Mouse (Mus musculus): ENCODE results near the gene D10Wsu102e. TPM values are rescaled to one million over a fixed set of nuclear protein-coding genes. Genes with fewer than 3 reads are reported as not detected.
"Not testable (repeated sequence)": the region's sequence is repeated elsewhere in the genome, so short reads cannot be mapped to it uniquely, and the experiment has no call there.

Gene D10Wsu102e
- polyA plus RNA-seq, 1 experiment from 2014 or later, result 0.45 TPM

- H3K9ac ChIP-seq, result no peak overlapping the region
- H3K36me3 ChIP-seq, result peaks cover 29% of the 10 kb centered on the region
- no peak overlapping the region for H3K4me2 ChIP-seq
- 84% methylated on average over 11 of the region's 11 CpGs for WGBS (ENCODE audit: insufficient replicate concordance)
- no peak overlapping the region for H3K4me3 ChIP-seq
- no peak overlapping the region for H3K27ac ChIP-seq
- ATAC-seq, result no peak
- H3K4me1 ChIP-seq, result no peaks in the 10 kb centered on the region
- no peaks in the 10 kb centered on the region for H3K27me3 ChIP-seq (replicated peaks)
- H3K9me3 ChIP-seq (replicated peaks), result peaks cover 21% of the 10 kb centered on the region
Measured at GRCm38 (mm10) chr10:83405711-83406110, 45.7 kb downstream of the D10Wsu102e start.

GRCm38 (mm10) chr10:83407141-83407540 is 47.1 kb downstream of the D10Wsu102e start:
- no peak overlapping the region for H3K9ac ChIP-seq
- peaks cover 39% of the 10 kb centered on the region for H3K36me3 ChIP-seq
- no peaks in the 10 kb centered on the region for H3K27me3 ChIP-seq (replicated peaks)
- no peak overlapping the region for H3K4me3 ChIP-seq
- H3K4me2 ChIP-seq, result no peak overlapping the region
- no peak for ATAC-seq
- H3K27ac ChIP-seq, result no peak overlapping the region
- no peaks in the 10 kb centered on the region for H3K4me1 ChIP-seq
- H3K9me3 ChIP-seq (replicated peaks), result peaks cover 21% of the 10 kb centered on the region
- 90% methylated on average over 10 of the region's 10 CpGs for WGBS (ENCODE audit: insufficient replicate concordance)

GRCm38 (mm10) chr10:83418466-83418865 is 58.4 kb downstream of the D10Wsu102e start:
- H3K9me3 ChIP-seq (replicated peaks), result peaks cover 25% of the 10 kb centered on the region
- H3K27me3 ChIP-seq (replicated peaks); H3K27ac ChIP-seq; H3K4me1 ChIP-seq; H3K9ac ChIP-seq; ATAC-seq; H3K4me3 ChIP-seq; H3K4me2 ChIP-seq: not testable (repeated sequence)
- 85% methylated on average over 16 of the region's 16 CpGs for WGBS (ENCODE audit: insufficient replicate concordance)
- H3K36me3 ChIP-seq, result peaks cover 23% of the 10 kb centered on the region

- H3K9ac ChIP-seq, result no peak overlapping the region
- peaks cover 33% of the 10 kb centered on the region for H3K9me3 ChIP-seq (replicated peaks)
- H3K4me2 ChIP-seq, result no peak overlapping the region
- no peaks in the 10 kb centered on the region for H3K4me1 ChIP-seq
- H3K4me3 ChIP-seq, result no peak overlapping the region
- ATAC-seq, result no peak
- no peaks in the 10 kb centered on the region for H3K36me3 ChIP-seq
- H3K27me3 ChIP-seq (replicated peaks), result no peaks in the 10 kb centered on the region
- no peak overlapping the region for H3K27ac ChIP-seq
- 69% methylated on average over 7 of the region's 7 CpGs for WGBS (ENCODE audit: insufficient replicate concordance)
Measured at GRCm38 (mm10) chr10:83448582-83448981, 88.6 kb downstream of the D10Wsu102e start.

- H3K9me3 ChIP-seq (replicated peaks), result peaks cover 29% of the 10 kb centered on the region
- H3K27ac ChIP-seq, result no peak overlapping the region
- no peaks in the 10 kb centered on the region for H3K4me1 ChIP-seq
- no peak overlapping the region for H3K4me2 ChIP-seq
- H3K36me3 ChIP-seq, result peaks cover 7% of the 10 kb centered on the region
- no peak overlapping the region for H3K4me3 ChIP-seq
- no peak overlapping the region for H3K9ac ChIP-seq
- H3K27me3 ChIP-seq (replicated peaks), result no peaks in the 10 kb centered on the region
- WGBS (ENCODE audit: insufficient replicate concordance), result 75% methylated on average over 3 of the region's 3 CpGs
- no peak for ATAC-seq
Measured at GRCm38 (mm10) chr10:83457531-83457930, 97.5 kb downstream of the D10Wsu102e start.

GRCm38 (mm10) chr10:83475226-83475625 is 115.2 kb downstream of the D10Wsu102e start:
- Histone ChIP-seq H3K9ac (no peak overlapping the region), H3K9me3 (replicated peaks) (peaks cover 14% of the 10 kb centered on the region; the same call in 1 of the 2 replicates), H3K27ac (no peak overlapping the region), H3K27me3 (replicated peaks) (no peaks in the 10 kb centered on the region), H3K36me3 (no peaks in the 10 kb centered on the region), H3K4me2 (no peak overlapping the region), H3K4me3 (no peak overlapping the region), H3K4me1 (no peaks in the 10 kb centered on the region)
- no peak for ATAC-seq
- WGBS (ENCODE audit: insufficient replicate concordance), result 83% methylated on average over 13 of the region's 13 CpGs

GRCm38 (mm10) chr10:83477286-83477685 is 117.3 kb downstream of the D10Wsu102e start:
- 71% methylated on average over 5 of the region's 5 CpGs for WGBS (ENCODE audit: insufficient replicate concordance)
- no peaks in the 10 kb centered on the region for H3K27me3 ChIP-seq (replicated peaks)
- no peak overlapping the region for H3K27ac ChIP-seq
- no peak overlapping the region for H3K4me3 ChIP-seq
- H3K36me3 ChIP-seq, result no peaks in the 10 kb centered on the region
- H3K9me3 ChIP-seq (replicated peaks), result peaks cover 19% of the 10 kb centered on the region; the same call in 1 of the 2 replicates
- H3K4me2 ChIP-seq, result no peak overlapping the region
- H3K4me1 ChIP-seq, result no peaks in the 10 kb centered on the region
- no peak overlapping the region for H3K9ac ChIP-seq
- no peak for ATAC-seq

GRCm38 (mm10) chr10:83490506-83490905 is 130.5 kb downstream of the D10Wsu102e start:
- Histone ChIP-seq H3K27ac (no peak overlapping the region), H3K36me3 (no peaks in the 10 kb centered on the region), H3K9me3 (replicated peaks) (no peaks in the 10 kb centered on the region), H3K4me3 (no peak overlapping the region), H3K4me1 (no peaks in the 10 kb centered on the region), H3K4me2 (no peak overlapping the region), H3K27me3 (replicated peaks) (no peaks in the 10 kb centered on the region), H3K9ac (no peak overlapping the region)
- WGBS (ENCODE audit: insufficient replicate concordance), result 73% methylated on average over 6 of the region's 6 CpGs
- ATAC-seq, result no peak

- 81% methylated on average over 13 of the region's 13 CpGs for WGBS (ENCODE audit: insufficient replicate concordance)
Measured at GRCm38 (mm10) chr10:83497321-83497720, 137.3 kb downstream of the D10Wsu102e start.

GRCm38 (mm10) chr10:83508962-83509660 is 149.1 kb downstream of the D10Wsu102e start:
- 44% methylated on average over 8 of the region's 8 CpGs for WGBS (ENCODE audit: insufficient replicate concordance)
- ATAC-seq, result no peak
- no peaks in the 10 kb centered on the region for H3K9me3 ChIP-seq (replicated peaks)

More at GRCm38 (mm10) chr10:83497321-83497720, 137.3 kb downstream of the D10Wsu102e start:
- no peak overlapping the region for H3K4me2 ChIP-seq
- H3K4me1 ChIP-seq, result no peaks in the 10 kb centered on the region
- no peak for ATAC-seq
- H3K9me3 ChIP-seq (replicated peaks), result no peaks in the 10 kb centered on the region
- no peak overlapping the region for H3K9ac ChIP-seq
- no peak overlapping the region for H3K4me3 ChIP-seq
- no peaks in the 10 kb centered on the region for H3K27me3 ChIP-seq (replicated peaks)
- H3K27ac ChIP-seq, result no peak overlapping the region
- no peaks in the 10 kb centered on the region for H3K36me3 ChIP-seq

GRCm38 (mm10) chr10:83511304-83511703 is 151.3 kb downstream of the D10Wsu102e start:
- H3K4me1 ChIP-seq, result no peaks in the 10 kb centered on the region
- no peak overlapping the region for H3K4me2 ChIP-seq
- no peak overlapping the region for H3K4me3 ChIP-seq
- H3K9me3 ChIP-seq (replicated peaks), result no peaks in the 10 kb centered on the region
- no peak overlapping the region for H3K27ac ChIP-seq
- ATAC-seq, result no peak
- WGBS (ENCODE audit: insufficient replicate concordance), result 54% methylated on average over 5 of the region's 5 CpGs
- H3K36me3 ChIP-seq, result no peaks in the 10 kb centered on the region
- H3K9ac ChIP-seq, result no peak overlapping the region
- H3K27me3 ChIP-seq (replicated peaks), result no peaks in the 10 kb centered on the region

More at GRCm38 (mm10) chr10:83508962-83509660, 149.1 kb downstream of the D10Wsu102e start:
- Histone ChIP-seq H3K36me3 (no peaks in the 10 kb centered on the region), H3K27me3 (replicated peaks) (no peaks in the 10 kb centered on the region), H3K4me1 (no peaks in the 10 kb centered on the region), H3K4me2 (no peak overlapping the region), H3K4me3 (no peak overlapping the region), H3K9ac (no peak overlapping the region), H3K27ac (no peak overlapping the region)

- ATAC-seq, result no peak
- Histone ChIP-seq H3K4me2 (no peak overlapping the region), H3K9ac (no peak overlapping the region), H3K9me3 (replicated peaks) (no peaks in the 10 kb centered on the region), H3K4me3 (no peak overlapping the region), H3K27ac (no peak overlapping the region), H3K36me3 (no peaks in the 10 kb centered on the region), H3K4me1 (no peaks in the 10 kb centered on the region), H3K27me3 (replicated peaks) (no peaks in the 10 kb centered on the region)
- WGBS (ENCODE audit: insufficient replicate concordance), result 77% methylated on average over 8 of the region's 8 CpGs
Measured at GRCm38 (mm10) chr10:83513736-83514135, 153.7 kb downstream of the D10Wsu102e start.

- H3K27me3 ChIP-seq (replicated peaks), result no peaks in the 10 kb centered on the region
- H3K4me2 ChIP-seq, result no peak overlapping the region
- no peak overlapping the region for H3K4me3 ChIP-seq
- no peak overlapping the region for H3K9ac ChIP-seq
- H3K27ac ChIP-seq, result no peak overlapping the region
- no peaks in the 10 kb centered on the region for H3K9me3 ChIP-seq (replicated peaks)
- 68% methylated on average over 4 of the region's 4 CpGs for WGBS (ENCODE audit: insufficient replicate concordance)
- no peaks in the 10 kb centered on the region for H3K36me3 ChIP-seq
- ATAC-seq, result no peak
- H3K4me1 ChIP-seq, result no peaks in the 10 kb centered on the region
Measured at GRCm38 (mm10) chr10:83520990-83521389, 161.0 kb downstream of the D10Wsu102e start.
